In the genomic region with DNA sequence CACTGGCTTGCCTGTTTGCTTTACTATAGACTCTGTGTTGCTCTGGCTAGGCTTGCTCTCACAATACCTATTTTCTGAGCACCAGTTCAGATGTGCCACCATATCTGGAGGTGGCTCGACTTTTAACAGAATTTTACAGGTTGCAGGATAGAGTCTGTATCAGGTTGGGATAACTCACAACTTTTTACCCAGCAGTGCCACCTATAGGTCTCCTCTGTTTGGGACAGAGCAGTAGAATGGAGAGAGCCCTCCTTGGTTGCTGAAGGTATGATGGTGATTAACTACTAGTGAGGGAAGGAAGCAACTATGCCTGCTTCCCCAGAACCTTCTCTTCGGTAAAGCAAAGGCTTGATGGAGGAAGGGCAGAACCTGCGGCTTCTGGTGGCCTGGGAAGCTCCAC, we compare ENCODE assay signal across 11 mouse cellular contexts. TPM values are rescaled to one million over a fixed set of nuclear protein-coding genes. Genes with fewer than 3 reads are reported as not detected.
DNase-seq lines count a peak whose midpoint lies in the region; ATAC-seq and TF ChIP-seq lines count a peak whose summit lies in the region.
"Had no signal": no experiment of that assay in that cellular context is flagged by ENCODE, and none has a peak within 500 bp of the region (broad histone marks: within the 10 kb centered on the region; RNA-seq: fewer than 3 reads in every experiment).

No protein-coding gene starts in this region.

- H3K4me2 ChIP-seq in embryonic facial prominence, embryonic 14.5 days (ENCODE audit: low read depth, low read length), result no peak overlapping the region
- no peak overlapping the region for H3K4me2 ChIP-seq in lung, embryonic 14.5 days
- H3K4me2 ChIP-seq: liver, embryonic 15.5 days had no signal

- no peaks in the 10 kb centered on the region for H3K36me3 ChIP-seq in embryonic facial prominence, embryonic 14.5 days (ENCODE audit: control insufficient read depth, insufficient read depth, low read length)
- no peaks in the 10 kb centered on the region for H3K36me3 ChIP-seq in embryonic facial prominence, embryonic 10.5 days (replicated peaks)
- no peaks in the 10 kb centered on the region for H3K36me3 ChIP-seq in lung, embryonic 14.5 days (ENCODE audit: insufficient read depth)
- H3K36me3 ChIP-seq: heart, embryonic 10.5 days; liver, embryonic 15.5 days had no signal

- no peak for ATAC-seq in embryonic facial prominence, embryonic 14.5 days (ENCODE audit: low read depth)
- ATAC-seq in Patski, result no peak
- ATAC-seq in lung, embryonic 14.5 days (ENCODE audit: insufficient read depth), result no peak
- ATAC-seq in erythroid progenitor cell, adult 5-6 weeks (replicated peaks; ENCODE audit: low FRiP score, poor library complexity, severe bottlenecking), result no peak

- in situ Hi-C loops in Patski (cut with MboI; ENCODE audit: low pct_unique_long_range_greater_than_20kb), result loop anchor here (25.0 kb wide), 1 partner anchor 395 kb away; a partner anchor contains a TSS

- H3K9ac ChIP-seq in embryonic facial prominence, embryonic 14.5 days (ENCODE audit: low read depth, low read length), result no peak overlapping the region
- no peak overlapping the region for H3K9ac ChIP-seq in lung, embryonic 14.5 days
- H3K9ac ChIP-seq: liver, embryonic 15.5 days had no signal

- H3K27ac ChIP-seq in embryonic facial prominence, embryonic 14.5 days (replicated peaks; ENCODE audit: low read depth, low read length), result no peak overlapping the region
- no peak overlapping the region for H3K27ac ChIP-seq in embryonic facial prominence, embryonic 10.5 days (replicated peaks)
- no peak overlapping the region for H3K27ac ChIP-seq in layer of hippocampus, adult 2 months
- no peak overlapping the region for H3K27ac ChIP-seq in lung, embryonic 14.5 days (ENCODE audit: low read depth)
- H3K27ac ChIP-seq: heart, embryonic 10.5 days; liver, embryonic 15.5 days had no signal

- CTCF ChIA-PET in Patski (lab: Charles Lee), result interaction anchor here (1.8 kb wide), 1 partner anchor 22 kb away, joined by 7 read pairs; no protein-coding TSS in a partner anchor

- H3K4me1 ChIP-seq in embryonic facial prominence, embryonic 14.5 days (ENCODE audit: control insufficient read depth, insufficient read depth, low read length), result no peaks in the 10 kb centered on the region
- no peaks in the 10 kb centered on the region for H3K4me1 ChIP-seq in embryonic facial prominence, embryonic 10.5 days
- no peaks in the 10 kb centered on the region for H3K4me1 ChIP-seq in lung, embryonic 14.5 days (ENCODE audit: insufficient read depth)
- H3K4me1 ChIP-seq: heart, embryonic 10.5 days; liver, embryonic 15.5 days had no signal

- peak; percentile 72 for TF ChIP-seq CTCF in layer of hippocampus, adult 2 months (conservative IDR thresholded peaks at IDR 0.05)
- peak; percentile 67 for TF ChIP-seq CTCF in Patski (IDR thresholded peaks at IDR 0.05)
- TF ChIP-seq CTCF in lung, embryonic 14.5 days (IDR thresholded peaks at IDR 0.05; ENCODE audit: low read depth), result peak; percentile 30

- POLR2A ChIA-PET in Patski (lab: Charles Lee), result no interaction called here

- WGBS in embryonic facial prominence, embryonic 14.5 days, result 72% methylated on average over 3 of the region's 3 CpGs
- 74% methylated on average over 3 of the region's 3 CpGs for WGBS in embryonic facial prominence, embryonic 10.5 days
- WGBS in lung, embryonic 14.5 days, result 65% methylated on average over 3 of the region's 3 CpGs

- no peak overlapping the region for H3K4me3 ChIP-seq in embryonic facial prominence, embryonic 14.5 days (ENCODE audit: low read depth, low read length)
- no peak overlapping the region for H3K4me3 ChIP-seq in embryonic facial prominence, embryonic 10.5 days
- no peak overlapping the region for H3K4me3 ChIP-seq in layer of hippocampus, adult 2 months
- no peak overlapping the region for H3K4me3 ChIP-seq in lung, embryonic 14.5 days (ENCODE audit: low read depth, low read length)
- H3K4me3 ChIP-seq: heart, embryonic 10.5 days; liver, embryonic 15.5 days had no signal

- H3K27me3 ChIP-seq in embryonic facial prominence, embryonic 14.5 days (replicated peaks; ENCODE audit: control insufficient read depth, insufficient read depth, low read length), result no peaks in the 10 kb centered on the region
- no peaks in the 10 kb centered on the region for H3K27me3 ChIP-seq in embryonic facial prominence, embryonic 10.5 days (replicated peaks; ENCODE audit: low read depth, poor library complexity, severe bottlenecking)
- no peaks in the 10 kb centered on the region for H3K27me3 ChIP-seq in Patski
- H3K27me3 ChIP-seq in lung, embryonic 14.5 days (ENCODE audit: insufficient read depth, low read length), result no peaks in the 10 kb centered on the region
- H3K27me3 ChIP-seq: liver, embryonic 15.5 days had no signal

- no peaks in the 10 kb centered on the region for H3K9me3 ChIP-seq in embryonic facial prominence, embryonic 14.5 days (ENCODE audit: control insufficient read depth, low read length)
- H3K9me3 ChIP-seq in embryonic facial prominence, embryonic 10.5 days, result no peaks in the 10 kb centered on the region
- H3K9me3 ChIP-seq in lung, embryonic 14.5 days (ENCODE audit: low read depth, low read length), result no peaks in the 10 kb centered on the region
- H3K9me3 ChIP-seq: heart, embryonic 10.5 days; liver, embryonic 15.5 days had no signal

- peak; percentile 9 for DNase-seq in embryonic facial prominence, embryonic 14.5 days (ENCODE audit: low spot score)
- no peak for DNase-seq in embryonic facial prominence, embryonic 10.5 days (ENCODE audit: low spot score)
- DNase-seq in layer of hippocampus, adult 2 months (ENCODE audit: low spot score in 2 of 2), result no peak
- DNase-seq in layer of hippocampus, adult 18-20 months (ENCODE audit: low spot score in 2 of 2), result no peak
- no peak for DNase-seq in Patski (ENCODE audit: low read depth, low spot score)
- DNase-seq in lung, embryonic 14.5 days, result peak; percentile 22
- no peak for DNase-seq in urinary bladder, adult 18-20 months (ENCODE audit: low spot score in 2 of 2)
- DNase-seq: thymus, adult 18-20 months had no signal

RNA-seq across cellular contexts. Expression of a gene that starts 35.0 kb away (rescaled TPM):
- polyA plus RNA-seq in embryonic facial prominence, embryonic 14.5 days (2014; fragmentation: Nextera tagmentation; extraction: Ambion mirVana), result 1.2 and 1.5 TPM in 2 replicates
- 1.7 and 2.1 TPM in 2 replicates for polyA plus RNA-seq in embryonic facial prominence, embryonic 10.5 days (2016; fragmentation: Nextera tagmentation; extraction: Ambion mirVana)
- 10 to 100 TPM; 47.8 to 50.5 TPM for total RNA-seq in layer of hippocampus, adult 2 months (2021)
- 10 to 100 TPM; 44.6 to 50.3 TPM for total RNA-seq in layer of hippocampus, adult 18-20 months (2021)
- polyA plus RNA-seq in Patski (2021), result 10.6 TPM
- polyA plus RNA-seq in lung, embryonic 14.5 days (2014; fragmentation: Nextera tagmentation; extraction: Ambion mirVana), result 1.6 TPM in 2 replicates
- not detected in 2 replicates for total RNA-seq in erythroid progenitor cell, adult 5-6 weeks (2015; ENCODE audit: low replicate concordance)
- total RNA-seq in erythroid progenitor cell, adult 5-6 weeks (2017; ENCODE audit: low replicate concordance), result 0.90 TPM in 1 of 2 replicates, not detected in the other

Comparison
In these comparisons a context has a peak if more than half of its experiments do, and no peak if none do; other contexts are left out.
1. DNase-seq: peak in embryonic facial prominence, embryonic 14.5 days (single experiment) and lung, embryonic 14.5 days (single experiment); none in embryonic facial prominence, embryonic 10.5 days (single experiment), layer of hippocampus, adult 2 months (0 of 2), layer of hippocampus, adult 18-20 months (0 of 2), Patski (single experiment) and urinary bladder, adult 18-20 months (0 of 2).
2. Peak in every context shown above with its lines, with median percentiles within 50 percentile points of each other: CTCF ChIP-seq.